ENCODE assay signal across 12 mouse cellular contexts in genomic region chr14:27000386-27000785, GRCm38 (mm10). TPM values are rescaled to one million over a fixed set of nuclear protein-coding genes. Genes with fewer than 3 reads are reported as not detected.
DNase-seq lines count a peak whose midpoint lies in the region; ATAC-seq lines count a peak whose summit lies in the region.
"Had no signal": no experiment of that assay in that cellular context is flagged by ENCODE, and none has a peak within 500 bp of the region (broad histone marks: within the 10 kb centered on the region; RNA-seq: fewer than 3 reads in every experiment).

No protein-coding gene starts in this region.

- peaks cover 34% of the 10 kb centered on the region for H3K27me3 ChIP-seq in hindbrain, embryonic 10.5 days (ENCODE audit: insufficient read depth, poor library complexity, severe bottlenecking)
- peaks cover 3% of the 10 kb centered on the region for H3K27me3 ChIP-seq in hindbrain, embryonic 12.5 days
- no peaks in the 10 kb centered on the region for H3K27me3 ChIP-seq in hindbrain, embryonic 16.5 days (replicated peaks; ENCODE audit: control insufficient read depth, insufficient read depth, low read length)
- no peaks in the 10 kb centered on the region for H3K27me3 ChIP-seq in liver, embryonic 13.5 days

- H3K4me3 ChIP-seq in hindbrain, embryonic 10.5 days, result 0 out of 2 replicates have a peak overlapping the region, but pooled peaks have one; percentile 18
- H3K4me3 ChIP-seq in hindbrain, embryonic 12.5 days, result no peak overlapping the region
- H3K4me3 ChIP-seq in hindbrain, embryonic 16.5 days (ENCODE audit: low read length), result no peak overlapping the region
- H3K4me3 ChIP-seq in liver, embryonic 13.5 days (replicated peaks), result peak overlapping the region; percentile 55

- no peaks in the 10 kb centered on the region for H3K9me3 ChIP-seq in hindbrain, embryonic 10.5 days
- H3K9me3 ChIP-seq in hindbrain, embryonic 12.5 days (replicated peaks), result no peaks in the 10 kb centered on the region
- no peaks in the 10 kb centered on the region for H3K9me3 ChIP-seq in hindbrain, embryonic 16.5 days (ENCODE audit: control insufficient read depth, low read length)
- H3K9me3 ChIP-seq in liver, embryonic 13.5 days (replicated peaks), result no peaks in the 10 kb centered on the region

- H3K9ac ChIP-seq in hindbrain, embryonic 12.5 days, result no peak overlapping the region
- H3K9ac ChIP-seq in hindbrain, embryonic 16.5 days (ENCODE audit: low read depth, low read length), result no peak overlapping the region
- peak overlapping the region; percentile 62 for H3K9ac ChIP-seq in liver, embryonic 13.5 days
- H3K9ac ChIP-seq: lung, embryonic 14.5 days had no signal

- H3K4me2 ChIP-seq in hindbrain, embryonic 12.5 days (replicated peaks), result no peak overlapping the region
- H3K4me2 ChIP-seq in hindbrain, embryonic 16.5 days (ENCODE audit: low read length), result 0 out of 2 replicates have a peak overlapping the region, but pooled peaks have one; percentile 23
- H3K4me2 ChIP-seq in liver, embryonic 13.5 days, result peak overlapping the region; percentile 59
- H3K4me2 ChIP-seq: lung, embryonic 14.5 days had no signal

- 0 out of 2 replicates have a peak overlapping the region, but pooled peaks have one; percentile 53 for H3K27ac ChIP-seq in hindbrain, embryonic 10.5 days
- no peak overlapping the region for H3K27ac ChIP-seq in hindbrain, embryonic 12.5 days
- H3K27ac ChIP-seq in hindbrain, embryonic 16.5 days (ENCODE audit: low read depth, low read length), result no peak overlapping the region
- peak overlapping the region; percentile 22 for H3K27ac ChIP-seq in liver, embryonic 13.5 days

- 0 out of 2 replicates have a peak, but pooled peaks cover 5% of the 10 kb centered on the region for H3K4me1 ChIP-seq in hindbrain, embryonic 10.5 days (replicated peaks)
- H3K4me1 ChIP-seq in hindbrain, embryonic 12.5 days, result no peaks in the 10 kb centered on the region
- no peaks in the 10 kb centered on the region for H3K4me1 ChIP-seq in hindbrain, embryonic 16.5 days (ENCODE audit: control insufficient read depth, insufficient read depth, low read depth, low read length)
- peaks cover 25% of the 10 kb centered on the region for H3K4me1 ChIP-seq in liver, embryonic 13.5 days (replicated peaks)

- no peak for ATAC-seq in hindbrain, embryonic 12.5 days (ENCODE audit: low FRiP score)
- ATAC-seq in hindbrain, embryonic 16.5 days, result no peak
- ATAC-seq in liver, embryonic 13.5 days (ENCODE audit: low read depth), result peak; percentile 87

- 3% methylated on average over 11 of the region's 11 CpGs for WGBS in hindbrain, embryonic 10.5 days
- 4% methylated on average over 11 of the region's 11 CpGs for WGBS in hindbrain, embryonic 12.5 days
- 2% methylated on average over 11 of the region's 11 CpGs for WGBS in hindbrain, embryonic 16.5 days
- WGBS in liver, embryonic 13.5 days (ENCODE audit: insufficient replicate concordance), result 3% methylated on average over 11 of the region's 11 CpGs

- no peaks in the 10 kb centered on the region for H3K36me3 ChIP-seq in hindbrain, embryonic 10.5 days
- no peaks in the 10 kb centered on the region for H3K36me3 ChIP-seq in hindbrain, embryonic 12.5 days
- H3K36me3 ChIP-seq in hindbrain, embryonic 16.5 days (ENCODE audit: control insufficient read depth, insufficient read depth, low read length), result no peaks in the 10 kb centered on the region
- no peaks in the 10 kb centered on the region for H3K36me3 ChIP-seq in liver, embryonic 13.5 days

- DNase-seq in hindbrain, embryonic 10.5 days (ENCODE audit: low spot score), result no peak
- DNase-seq in c-Kit-negative CD71-positive TER-119-positive erythroid progenitor cells, embryonic 14.5 days (ENCODE audit: low read depth, low spot score), result peak; percentile 12
- DNase-seq in liver, embryonic 13.5 days, result peak; percentile 7
- DNase-seq in adrenal gland, postnatal 10 days, result no peak
- DNase-seq in right cerebral cortex, postnatal 36 days (ENCODE audit: low spot score in 2 of 2), result no peak
- DNase-seq: adrenal gland, postnatal 14 days; cerebellum, postnatal 25 days; lung, embryonic 14.5 days; thymus, adult 2 months had no signal

RNA-seq across cellular contexts. Expression of gene Hesx1, which starts 6.2 kb away (rescaled TPM):
- polyA plus RNA-seq in hindbrain, embryonic 10.5 days (2016; fragmentation: Nextera tagmentation; extraction: Ambion mirVana), result 0.42 and 1.2 TPM in 2 replicates
- polyA plus RNA-seq in hindbrain, embryonic 12.5 days (2016; fragmentation: Nextera tagmentation; extraction: Ambion mirVana), result 0.23 TPM in 1 of 2 replicates, not detected in the other
- 0.32 and 0.48 TPM in 2 replicates for polyA plus RNA-seq in hindbrain, embryonic 16.5 days (2015; fragmentation: Nextera tagmentation; extraction: Ambion mirVana)
- polyA plus RNA-seq in liver, embryonic 13.5 days (2015; fragmentation: Nextera tagmentation; extraction: Ambion mirVana), result 17.0 and 17.7 TPM in 2 replicates
- total RNA-seq in adrenal gland, postnatal 10 days (2021), result under 1 TPM in 1 of 2 experiments, not detected in 1; 0.36 TPM
- total RNA-seq: adrenal gland, postnatal 14 days; MEL had no signal
- polyA plus RNA-seq: lung, embryonic 14.5 days; thymus, adult 2 months had no signal

RNA-seq across cellular contexts. Expression of gene Appl1, which starts 29.4 kb away (rescaled TPM):
- polyA plus RNA-seq in hindbrain, embryonic 10.5 days (2016; fragmentation: Nextera tagmentation; extraction: Ambion mirVana), result 26.6 and 29.8 TPM in 2 replicates
- polyA plus RNA-seq in hindbrain, embryonic 12.5 days (2016; fragmentation: Nextera tagmentation; extraction: Ambion mirVana), result 50.6 and 54.6 TPM in 2 replicates
- polyA plus RNA-seq in hindbrain, embryonic 16.5 days (2015; fragmentation: Nextera tagmentation; extraction: Ambion mirVana), result 41.9 and 50.7 TPM in 2 replicates
- polyA plus RNA-seq in liver, embryonic 13.5 days (2015; fragmentation: Nextera tagmentation; extraction: Ambion mirVana), result 6.0 and 8.6 TPM in 2 replicates
- total RNA-seq in adrenal gland, postnatal 10 days (2021), result 10 to 100 TPM; 25.8 to 32.7 TPM

RNA-seq across cellular contexts. Expression of gene Il17rd, which starts 38.4 kb away (rescaled TPM):
- 4.0 and 6.5 TPM in 2 replicates for polyA plus RNA-seq in hindbrain, embryonic 10.5 days (2016; fragmentation: Nextera tagmentation; extraction: Ambion mirVana)
- 7.6 and 8.6 TPM in 2 replicates for polyA plus RNA-seq in hindbrain, embryonic 12.5 days (2016; fragmentation: Nextera tagmentation; extraction: Ambion mirVana)
- 2.5 and 2.8 TPM in 2 replicates for polyA plus RNA-seq in hindbrain, embryonic 16.5 days (2015; fragmentation: Nextera tagmentation; extraction: Ambion mirVana)
- 0.09 and 0.17 TPM in 2 replicates for polyA plus RNA-seq in liver, embryonic 13.5 days (2015; fragmentation: Nextera tagmentation; extraction: Ambion mirVana)
- total RNA-seq in adrenal gland, postnatal 10 days (2021), result 1 to 10 TPM; 3.9 to 4.7 TPM

Comparison
In these comparisons a context has a peak if more than half of its experiments do, and no peak if none do; other contexts are left out.
1. H3K27ac ChIP-seq: peak in hindbrain, embryonic 10.5 days (single experiment) and liver, embryonic 13.5 days (single experiment); none in hindbrain, embryonic 12.5 days (single experiment) and hindbrain, embryonic 16.5 days (single experiment).
2. H3K4me3 ChIP-seq: peak in hindbrain, embryonic 10.5 days (single experiment) and liver, embryonic 13.5 days (single experiment); none in hindbrain, embryonic 12.5 days (single experiment) and hindbrain, embryonic 16.5 days (single experiment).
3. DNase-seq: peak in c-Kit-negative CD71-positive TER-119-positive erythroid progenitor cells, embryonic 14.5 days (single experiment) and liver, embryonic 13.5 days (single experiment); none in hindbrain, embryonic 10.5 days (single experiment), adrenal gland, postnatal 10 days (single experiment) and right cerebral cortex, postnatal 36 days (0 of 2).